Mouse (Mus musculus) embryonic fibroblast, embryonic 13.5 days (primary cell): ENCODE data around the gene Anapc2.

ENCODE experiments used
- CTCF ChIP-seq: IDR thresholded peaks from 2 replicates; pipeline ENCODE4 v1.5.1; 2011; ENCODE audit warnings: mild to moderate bottlenecking, control low read depth, low read length, moderate library complexity, borderline replicate concordance; ENCODE audit not compliant: insufficient read depth
- POLR2A ChIP-seq: IDR thresholded peaks from 2 replicates; pipeline ENCODE4 v1.6.1; 2011; ENCODE audit warnings: low read depth, mild to moderate bottlenecking, control low read depth, low read length, moderate library complexity

DNA sequence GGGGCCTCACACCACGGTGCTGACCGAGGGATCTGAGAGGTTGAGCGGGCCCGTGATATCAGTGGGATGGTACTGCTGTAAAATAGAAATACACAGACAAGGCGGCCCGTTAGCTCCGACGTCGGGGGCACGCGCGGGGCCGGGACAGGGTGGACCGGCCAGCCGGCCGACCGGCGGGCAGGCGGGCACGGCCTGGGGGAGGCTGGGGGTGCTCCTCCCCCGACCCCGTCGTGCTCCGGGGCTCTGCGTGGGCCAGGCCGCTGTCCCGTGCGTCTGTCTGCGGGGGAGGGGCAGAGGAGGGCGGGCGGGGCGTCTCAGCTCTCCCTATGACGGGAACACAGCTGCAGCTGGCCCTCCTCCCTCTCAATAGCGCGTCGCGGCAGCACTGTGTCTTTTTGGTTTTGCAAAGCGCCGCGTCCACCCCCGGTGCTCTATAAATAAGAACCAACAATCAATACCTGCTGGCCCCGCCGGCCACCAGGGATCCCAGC, 19.8 kb downstream of the Anapc2 start:
- TF ChIP-seq CTCF (no peak), POLR2A (no peak)
